Mouse (Mus musculus) ZHBTc4 (cell line): ENCODE measurements around the gene Ccdc92.

ENCODE experiments used
- DNase-seq: peaks from one replicate; pipeline ENCODE4 v3.0.0-alpha.2; 2011; ENCODE audit warnings: low read depth, low spot score

The Ccdc92 gene

DNA sequence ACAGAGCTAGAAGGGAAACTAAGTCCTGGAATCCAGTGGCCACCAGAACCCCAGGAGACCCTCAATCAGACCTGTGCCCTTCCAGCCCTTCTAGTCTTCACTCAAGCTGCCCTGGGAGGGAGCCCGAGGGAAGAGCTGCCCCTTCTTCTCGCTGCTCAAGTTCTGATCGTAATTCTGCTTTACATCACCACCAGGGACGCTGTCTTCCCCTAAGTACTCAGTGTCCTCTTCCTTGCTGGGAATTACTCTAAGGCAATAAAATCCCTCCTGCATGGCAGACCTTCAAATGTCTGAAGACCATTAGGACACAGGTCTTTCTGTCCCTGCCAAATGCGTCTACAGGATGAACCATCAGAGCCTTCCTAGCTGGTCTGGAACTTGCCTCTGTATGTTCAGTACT is 2.2 kb downstream of the Ccdc92 start:
- peak; percentile 56 for DNase-seq

DNA sequence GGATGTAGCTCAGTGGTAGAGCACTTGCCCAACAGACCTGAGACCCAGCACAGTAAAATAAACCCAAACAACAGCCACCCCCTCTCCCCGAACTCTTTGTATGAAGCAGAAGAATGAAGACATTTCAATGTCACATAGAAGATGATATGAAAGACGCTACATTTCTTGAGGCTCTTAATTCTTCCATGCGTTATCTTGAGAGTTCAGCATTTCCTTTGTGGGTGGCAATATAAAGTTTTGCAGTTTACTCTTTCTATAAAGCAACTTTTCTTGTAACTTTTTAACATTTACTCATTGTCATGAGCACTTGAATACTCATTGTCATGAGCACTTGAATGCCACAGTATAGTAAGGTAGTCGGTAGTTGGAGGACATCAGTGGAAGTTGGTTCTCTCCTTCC is 8.0 kb downstream of the Ccdc92 start:
- DNase-seq, result no peak

DNA sequence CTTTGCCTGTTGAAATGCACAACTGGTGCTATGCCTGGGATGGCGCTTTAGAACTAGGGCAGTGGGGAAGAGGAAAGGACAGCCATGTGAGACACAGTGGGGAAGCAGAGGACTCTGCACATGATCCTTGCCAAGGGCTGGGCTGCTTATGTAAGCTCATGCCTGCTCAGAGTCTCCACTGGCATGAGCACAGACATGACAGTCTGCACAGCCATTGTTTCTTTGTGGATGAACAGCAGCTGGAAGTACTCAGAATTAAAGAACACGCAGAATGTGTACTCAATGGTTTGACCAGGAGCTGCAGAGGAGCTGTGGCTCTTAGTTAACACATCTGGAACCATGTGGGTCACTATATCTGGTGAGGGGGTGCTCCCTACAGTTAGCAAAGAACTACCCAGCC is 9.1 kb downstream of the Ccdc92 start:
- no peak for DNase-seq

DNA sequence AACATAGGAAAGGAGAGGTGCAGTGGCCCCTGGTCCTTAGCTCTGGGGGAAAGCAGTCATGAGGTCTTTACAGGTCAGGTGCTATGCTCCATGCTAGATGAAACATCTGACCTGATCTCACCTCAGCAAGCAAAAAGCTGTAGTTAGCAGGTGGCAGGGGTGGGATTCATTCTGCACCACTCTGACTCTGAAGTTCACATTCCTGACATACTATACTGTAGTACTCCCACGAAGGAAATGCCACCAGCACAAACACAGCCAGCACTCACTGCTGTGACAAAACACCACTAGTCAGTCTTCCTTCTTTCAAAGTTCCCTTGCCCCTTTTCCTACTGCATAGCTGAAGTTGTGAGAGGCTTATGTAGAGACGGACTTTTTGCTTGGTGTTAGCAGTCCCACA is 9.9 kb downstream of the Ccdc92 start:
- DNase-seq, result no peak

DNA sequence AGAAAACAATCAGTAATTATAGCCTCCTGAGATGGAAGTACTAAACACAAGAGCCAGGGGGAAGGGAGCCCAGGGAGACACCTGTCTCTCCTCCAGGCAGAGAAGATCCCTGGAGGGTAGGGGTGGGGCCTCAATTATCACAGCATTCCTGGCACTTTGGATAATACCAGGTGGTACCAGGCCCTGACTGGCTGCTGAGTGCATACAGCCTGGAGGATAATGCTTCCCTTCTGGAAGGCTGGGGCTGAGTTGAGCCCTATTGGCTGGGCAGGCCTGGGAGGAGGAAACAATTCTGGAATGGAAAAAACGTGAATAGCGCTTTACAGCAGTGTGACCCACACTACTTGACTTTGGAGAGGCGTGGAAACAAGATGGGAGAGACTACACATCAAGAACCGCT is 10.7 kb downstream of the Ccdc92 start:
- DNase-seq, result peak; percentile 75

DNA sequence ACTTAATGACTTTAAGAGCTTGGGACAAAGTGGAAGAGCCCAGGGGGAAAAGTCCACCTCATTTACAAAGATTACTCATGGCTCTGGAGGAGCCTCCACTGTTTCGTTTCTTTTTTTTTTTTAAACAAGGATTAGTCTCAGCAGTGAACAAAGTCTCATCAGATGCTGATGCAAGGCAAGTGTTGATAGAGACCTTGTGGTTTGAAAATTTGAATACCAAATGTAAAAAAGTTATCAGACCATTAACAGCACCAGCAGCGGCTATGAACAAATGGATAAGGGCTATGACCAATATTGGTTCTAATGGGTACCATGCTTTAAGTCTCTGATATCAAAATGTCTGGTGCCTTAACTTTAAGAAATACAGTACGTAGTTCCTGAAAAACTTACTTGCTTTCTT is 13.2 kb downstream of the Ccdc92 start:
- DNase-seq, result no peak

DNA sequence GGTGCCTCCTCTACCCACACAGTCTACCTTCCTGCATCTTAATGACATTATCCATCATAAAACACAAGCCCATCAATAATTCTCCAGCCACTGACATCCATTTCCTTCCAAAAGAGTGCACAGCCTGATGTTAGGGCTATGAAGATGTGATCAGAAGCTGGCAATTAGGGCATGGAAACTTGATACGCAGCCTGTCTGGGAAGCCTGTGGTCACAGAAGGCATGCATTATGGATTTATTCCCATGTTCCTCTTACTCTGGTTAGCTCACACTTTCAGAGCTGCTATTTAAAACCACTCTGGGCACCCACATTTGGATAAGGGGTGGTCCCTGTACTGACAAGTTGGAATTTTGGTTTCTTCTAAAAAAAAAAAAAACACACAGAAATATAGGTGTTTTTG is 15.2 kb downstream of the Ccdc92 start:
- DNase-seq, result no peak

DNA sequence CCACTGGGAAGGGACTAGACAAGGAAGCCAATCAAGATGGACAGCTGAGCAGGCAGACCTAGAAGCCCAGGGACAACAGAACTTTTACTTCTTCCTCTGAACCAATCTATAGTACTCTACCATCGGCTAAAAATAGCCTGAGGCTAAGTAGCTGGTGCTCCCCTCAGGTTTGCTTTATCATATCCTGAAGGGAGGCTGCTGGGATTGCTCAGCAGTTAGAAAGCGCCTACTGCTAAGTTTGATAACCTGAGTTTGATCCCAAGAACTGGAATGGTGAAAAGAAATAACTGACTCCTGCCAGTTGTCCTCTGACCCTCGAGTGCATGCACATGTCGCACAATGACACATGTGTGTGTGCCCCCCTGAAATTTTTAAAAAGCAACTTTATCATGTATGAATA is 17.3 kb downstream of the Ccdc92 start:
- no peak for DNase-seq

DNA sequence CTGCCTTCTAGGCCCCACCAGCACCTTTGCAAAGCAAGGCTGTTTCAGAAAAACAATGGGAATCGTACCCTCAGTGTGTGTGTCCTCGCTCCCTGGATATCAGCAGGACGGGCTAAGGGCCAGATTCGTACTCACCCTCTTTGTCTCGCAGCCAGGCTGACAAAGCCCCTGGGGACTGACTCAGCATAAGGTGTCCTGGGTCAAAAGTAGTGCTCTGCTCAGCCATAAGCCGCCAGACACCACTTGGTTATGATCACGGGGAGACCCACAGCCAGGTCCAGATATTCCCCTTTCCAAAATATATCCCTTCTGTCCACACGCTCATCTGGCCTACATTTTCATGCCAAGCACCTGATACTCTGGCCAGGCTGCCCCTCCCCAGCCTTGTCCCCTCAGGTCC is 18.8 kb downstream of the Ccdc92 start:
- no peak for DNase-seq

DNA sequence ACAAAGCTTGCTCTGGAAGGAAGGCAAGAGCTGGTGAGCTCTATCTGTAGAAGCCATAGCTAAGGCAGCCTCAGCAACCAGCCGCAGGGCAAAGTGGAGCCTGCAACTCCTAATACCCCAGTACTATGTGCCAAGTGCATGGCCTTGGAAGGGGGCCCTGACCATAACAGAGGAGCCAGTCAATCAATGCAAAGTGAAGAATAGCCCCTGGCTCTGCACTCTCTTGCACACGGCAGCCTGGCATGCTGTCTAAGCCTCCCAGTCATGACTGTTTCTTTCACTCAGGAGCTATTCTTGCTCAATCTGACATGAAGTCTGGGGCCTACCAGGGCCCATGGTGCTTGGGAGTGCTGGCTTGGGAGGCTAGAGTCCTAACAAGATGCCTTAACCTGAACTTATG is 21.6 kb downstream of the Ccdc92 start:
- no peak for DNase-seq

DNA sequence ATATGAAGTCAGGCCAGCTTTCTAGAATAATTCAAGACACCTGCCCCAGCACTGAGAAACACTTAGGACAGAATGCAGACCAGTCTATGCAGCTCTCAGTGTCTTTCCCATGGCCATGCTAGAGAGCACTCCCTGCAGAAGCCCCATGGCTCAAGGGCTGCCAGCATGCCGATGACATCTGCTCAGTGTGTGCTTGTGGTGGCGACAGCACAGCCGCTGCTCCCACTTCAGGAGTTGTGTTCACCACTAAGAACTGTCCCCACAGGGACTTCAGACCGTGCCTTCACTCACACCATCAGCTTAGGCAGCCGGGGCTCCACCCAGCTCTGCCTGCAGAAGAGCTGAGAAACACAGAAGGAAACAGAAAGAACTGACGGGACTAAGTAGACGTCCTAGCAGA is 22.0 kb downstream of the Ccdc92 start:
- DNase-seq, result no peak

DNA sequence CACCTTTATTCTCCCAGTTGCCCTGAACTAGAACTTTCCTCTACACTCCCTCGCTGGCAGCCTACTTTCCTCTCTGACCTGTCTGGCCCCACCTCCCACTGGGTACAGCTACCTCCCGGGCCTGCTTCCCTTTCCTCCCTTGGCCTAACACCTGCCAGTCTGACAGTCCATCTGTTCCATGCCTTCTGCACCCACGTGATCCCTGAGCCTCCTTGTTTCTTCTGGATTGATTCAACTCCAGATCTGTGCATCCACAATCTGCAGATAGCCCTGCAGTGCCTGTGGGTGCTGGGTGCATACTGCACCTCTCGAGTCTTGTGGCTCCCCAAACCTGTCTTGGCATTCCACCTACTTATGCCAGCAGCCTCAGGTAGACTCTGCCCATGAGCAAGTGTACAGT is 25.6 kb downstream of the Ccdc92 start:
- no peak for DNase-seq

DNA sequence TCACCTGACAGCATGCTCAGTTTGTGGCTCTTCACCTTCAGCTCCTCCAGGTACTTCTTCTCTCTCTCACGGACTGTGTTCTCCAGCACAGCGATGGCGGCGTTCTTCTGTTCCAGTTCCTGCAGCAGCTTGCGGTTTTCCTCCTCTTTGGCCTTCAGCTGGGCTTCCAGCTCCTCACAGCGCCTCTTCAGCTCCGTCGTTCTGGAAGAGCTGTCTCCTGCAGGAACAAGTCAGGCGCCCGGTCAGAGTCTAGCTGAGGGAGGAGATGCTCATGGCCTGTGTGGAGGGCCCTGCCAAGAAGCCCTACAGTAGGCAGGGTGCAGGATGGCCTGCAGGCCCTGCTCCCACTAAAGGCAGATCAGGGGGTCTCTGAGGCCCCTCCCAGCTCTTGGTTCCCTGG is 26.1 kb downstream of the Ccdc92 start:
- DNase-seq, result peak; percentile 43

DNA sequence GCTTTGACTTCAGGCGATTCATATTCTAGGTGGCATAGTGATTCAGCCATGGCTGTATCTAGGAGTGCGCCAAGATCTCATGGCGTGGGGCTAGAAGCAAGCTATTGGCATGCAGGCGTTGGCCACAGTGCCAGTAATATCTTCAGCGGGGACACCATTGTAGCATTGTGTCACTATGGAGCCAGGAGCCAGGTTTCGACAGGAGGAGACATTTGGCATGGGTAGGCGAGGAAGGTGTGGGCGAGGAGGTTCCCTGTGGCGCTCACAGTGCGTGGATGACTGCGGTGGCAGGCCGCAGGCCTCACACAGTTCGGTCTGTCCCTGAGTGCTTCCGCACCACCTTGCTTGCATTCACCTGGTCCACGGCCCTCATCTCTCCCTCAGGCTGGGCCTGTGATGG is 27.0 kb downstream of the Ccdc92 start:
- peak; percentile 18 for DNase-seq

DNA sequence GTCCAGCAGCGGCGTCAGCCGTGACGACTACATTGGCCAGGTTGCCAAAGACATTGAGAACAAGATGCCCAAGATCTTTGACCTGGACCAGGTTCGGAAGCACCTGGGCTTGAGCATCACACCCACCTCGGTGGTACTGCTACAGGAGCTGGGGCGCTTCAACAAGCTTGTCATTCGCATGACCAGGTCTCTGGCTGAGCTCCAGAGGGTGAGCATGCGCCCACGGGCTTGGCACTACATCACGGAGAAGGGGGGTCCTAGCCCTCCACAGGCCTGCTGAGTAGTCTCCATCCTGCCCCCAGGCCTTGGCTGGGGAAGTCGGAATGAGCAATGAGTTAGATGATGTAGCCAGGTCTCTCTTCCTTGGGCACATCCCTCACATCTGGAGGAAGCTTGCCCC is 31.9 kb downstream of the Ccdc92 start:
- DNase-seq, result no peak

DNA sequence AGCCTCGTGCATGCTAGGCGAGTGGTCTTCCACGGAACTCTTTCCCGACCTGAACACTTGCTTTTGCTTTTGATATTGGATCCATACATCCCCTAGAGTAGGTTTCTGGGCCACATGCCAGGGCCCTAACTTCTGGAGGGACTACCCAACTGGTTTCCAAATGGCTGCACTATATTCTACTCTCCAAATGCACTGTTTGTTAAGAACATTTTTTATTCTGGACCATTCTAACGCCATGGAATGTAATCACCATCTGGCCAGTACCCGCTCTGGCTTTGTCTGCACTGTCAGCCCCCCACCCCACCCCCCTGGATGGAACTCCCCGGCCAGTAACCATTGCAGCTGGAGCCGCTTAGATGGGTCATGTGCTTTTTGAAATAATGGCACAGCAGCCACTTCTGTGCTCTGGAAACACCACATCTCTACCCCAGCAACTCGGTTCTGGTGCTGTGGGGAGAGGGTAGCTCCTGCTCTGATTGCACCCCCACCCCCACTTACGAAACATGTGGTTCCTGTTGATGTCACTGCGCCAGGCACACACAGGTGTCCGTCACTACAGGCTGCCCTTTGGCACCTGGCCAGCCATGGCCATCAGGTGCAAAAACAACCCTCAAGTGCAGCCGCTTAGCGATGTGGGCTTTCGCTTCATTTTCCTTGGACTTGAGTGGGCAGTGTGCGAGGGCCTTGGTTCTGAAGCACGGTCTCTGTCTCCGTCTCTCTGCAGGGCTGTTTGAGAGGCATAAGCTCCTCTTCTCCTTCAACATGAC is 39.9 kb downstream of the Ccdc92 start:
- DNase-seq, result no peak

DNA sequence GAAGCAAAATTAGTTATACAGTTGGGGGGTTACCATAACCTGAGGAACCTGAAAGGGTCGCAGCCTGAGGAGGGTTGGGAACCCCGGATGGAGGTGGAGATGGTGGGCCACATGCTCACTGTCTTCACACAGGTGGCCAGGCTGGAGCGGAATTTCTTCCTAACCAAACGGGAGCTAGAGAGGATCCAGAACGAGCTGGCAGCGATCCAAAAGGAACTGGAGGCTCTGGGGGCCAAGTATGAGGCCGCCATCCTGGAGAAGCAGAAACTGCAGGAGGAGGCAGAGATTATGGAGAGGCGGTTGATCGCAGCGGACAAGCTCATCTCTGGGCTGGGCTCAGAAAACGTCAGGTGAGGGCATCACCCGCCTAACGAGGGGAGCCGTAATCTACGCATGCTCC is 45.2 kb downstream of the Ccdc92 start:
- DNase-seq, result peak; percentile 28

DNA sequence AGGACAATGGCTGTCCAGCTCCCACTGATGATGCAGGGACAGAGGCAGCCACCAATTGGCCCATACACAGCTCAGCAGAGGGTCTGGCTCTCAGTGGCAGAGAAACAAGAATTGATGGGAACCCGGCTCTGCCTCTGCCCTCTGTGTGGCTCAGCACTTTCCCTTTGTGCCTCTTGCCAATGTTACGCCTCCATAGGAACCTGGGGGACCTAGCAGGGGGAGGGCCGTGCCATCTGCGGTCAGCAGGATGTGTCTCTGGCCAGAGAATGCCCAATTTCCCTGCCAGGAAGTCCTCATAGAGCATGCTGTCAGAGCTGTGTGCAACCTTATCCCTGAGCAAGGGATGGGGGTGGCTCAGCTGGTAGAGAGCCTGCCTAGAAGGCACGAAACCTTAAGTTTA is 47.4 kb downstream of the Ccdc92 start:
- no peak for DNase-seq

DNA sequence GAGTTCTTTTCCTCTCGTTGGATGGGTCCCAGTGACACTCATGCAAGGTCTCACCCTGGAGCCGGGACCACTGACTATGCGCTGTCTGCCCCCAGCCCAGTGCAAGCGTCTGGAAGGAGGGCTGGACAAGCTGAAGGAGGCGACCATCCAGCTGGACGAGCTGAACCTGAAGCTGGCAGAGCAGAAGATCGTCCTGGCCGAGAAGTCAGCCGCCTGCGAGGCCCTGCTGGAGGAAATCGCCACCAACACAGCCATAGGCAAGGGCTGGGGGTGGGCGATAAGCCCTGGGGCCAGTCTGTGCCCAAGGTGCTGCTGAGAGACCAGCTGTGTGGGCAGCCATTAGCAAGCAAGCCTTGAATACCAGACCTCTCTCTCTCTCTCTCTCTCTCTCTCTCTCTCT is 49.8 kb downstream of the Ccdc92 start:
- DNase-seq, result no peak

DNA sequence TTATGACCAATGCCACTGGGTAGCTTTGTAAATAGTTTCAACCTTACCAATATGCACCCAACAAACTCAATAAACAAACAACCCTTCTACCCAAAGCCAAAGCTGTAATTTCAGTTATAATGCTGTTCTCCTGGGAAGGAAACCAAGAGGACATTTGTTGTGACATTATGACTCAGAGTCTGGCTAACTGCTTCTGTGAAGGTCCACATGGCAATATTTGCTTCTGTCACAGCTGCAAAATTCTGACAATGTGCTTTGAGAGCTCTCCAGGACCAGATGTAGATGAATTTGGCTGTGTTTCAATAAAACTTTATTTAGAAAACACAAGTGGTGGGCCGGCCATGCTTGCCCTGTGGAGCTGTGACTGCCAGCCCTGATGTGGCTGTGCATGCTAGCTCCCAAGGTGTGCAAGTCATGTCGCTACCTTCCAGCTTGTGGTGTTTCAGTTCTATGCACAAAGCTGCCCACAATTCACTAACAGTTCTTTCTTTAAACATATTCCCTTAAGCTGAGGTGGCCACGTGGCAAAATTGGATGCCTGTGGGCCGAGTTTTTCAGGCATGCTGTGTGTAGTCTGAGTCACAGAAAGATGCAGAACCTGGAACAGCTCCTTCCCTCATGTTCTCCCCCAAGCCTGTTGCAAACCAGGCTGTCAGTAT is 52.4 kb downstream of the Ccdc92 start:
- no peak for DNase-seq

DNA sequence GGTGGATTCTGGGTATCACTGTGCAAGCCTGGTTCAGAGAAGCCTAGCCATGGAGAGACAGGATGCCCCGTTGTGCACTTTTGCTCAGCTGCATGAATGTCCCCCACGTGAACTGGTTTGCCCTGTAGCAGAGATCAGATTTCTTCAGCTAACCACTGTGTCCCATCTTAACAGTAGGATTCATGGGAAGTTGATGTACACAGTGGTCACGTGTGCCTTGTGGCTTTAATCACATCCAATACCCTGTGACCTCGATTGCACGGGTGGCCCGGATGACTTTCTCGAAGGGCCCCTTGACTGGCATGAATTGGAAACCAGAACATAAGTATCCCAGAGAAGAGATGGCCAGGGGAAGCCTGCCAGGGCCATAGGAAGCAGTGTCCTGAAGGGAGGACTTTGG is 70.1 kb downstream of the Ccdc92 start:
- DNase-seq, result no peak

DNA sequence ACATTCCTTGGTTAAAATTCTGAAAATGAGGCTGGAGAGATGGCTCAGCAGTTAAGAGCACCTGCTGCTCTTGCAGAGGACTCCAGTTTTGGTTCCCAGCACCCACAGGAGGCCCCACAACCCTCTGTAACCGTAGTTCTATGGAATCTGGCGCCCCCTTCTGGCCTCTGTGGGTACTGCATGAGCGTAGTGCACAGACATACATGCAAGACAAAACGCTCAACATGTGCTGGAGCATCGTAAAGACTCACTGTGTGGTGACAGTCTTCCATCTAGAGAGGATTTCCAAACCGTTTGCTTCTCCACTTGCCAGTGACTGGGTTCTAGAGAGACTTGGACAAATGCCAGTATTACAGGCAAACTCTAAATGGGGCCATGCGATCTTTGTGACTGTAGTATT is 76.6 kb downstream of the Ccdc92 start:
- DNase-seq, result peak; percentile 43
